Mouse (Mus musculus): ENCODE measurements at regions not wholly inside any gene's neighbourhood (a gene's known extent, or its start where the extent isn't known, plus 50 kb on each side); places are given as distances from the start of the nearest gene placed in this dataset.

DNA sequence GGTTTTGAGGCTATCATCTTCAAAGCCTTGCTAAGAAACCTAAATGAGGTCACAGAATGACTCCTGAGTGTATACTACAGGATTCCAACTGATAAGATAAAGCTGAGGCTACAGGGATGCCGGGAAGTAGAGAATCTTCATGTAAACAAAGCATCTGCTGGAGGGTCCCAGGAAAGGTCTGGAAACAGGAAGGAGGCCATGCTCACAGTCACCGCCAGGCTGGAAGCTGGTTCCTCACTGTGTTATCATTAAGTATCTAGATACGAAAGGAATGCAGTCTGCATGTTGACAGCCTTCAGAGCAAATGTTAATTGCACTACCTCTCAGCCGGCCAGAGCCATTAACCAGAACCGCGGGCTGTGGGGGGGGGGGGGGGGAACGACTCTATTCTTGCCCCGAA is 96.6 kb upstream of the Slit3 start:
- Histone ChIP-seq H3K4me2 (ENCODE audit: low read length) (peak overlapping the region; percentile 51), H3K36me3 (ENCODE audit: control insufficient read depth, insufficient read depth, low read length) (no peaks in the 10 kb centered on the region), H3K9me3 (ENCODE audit: control insufficient read depth, low read length) (no peaks in the 10 kb centered on the region), H3K27me3 (ENCODE audit: control insufficient read depth, insufficient read depth, low read length) (no peaks in the 10 kb centered on the region), H3K27ac (replicated peaks in 1 of 2; ENCODE audit: control insufficient read depth in 1 of 2, insufficient read depth in 1 of 2, low read depth in 2 of 2, low read length in 2 of 2) (no peak overlapping the region), H3K4me3 (ENCODE audit: control insufficient read depth in 1 of 2, insufficient read depth in 1 of 2, low read depth in 1 of 2, low read length in 2 of 2) (peak overlapping the region in 1 of 2 experiments; percentile 7; a peak in 1 of 4 replicates), H3K9ac (ENCODE audit: low read length) (no peak overlapping the region), H3K4me1 (ENCODE audit: control insufficient read depth in 2 of 2, insufficient read depth in 2 of 2, low read length in 2 of 2) (peaks cover 10 to 13% of the 10 kb centered on the region in 2 experiments)
- ATAC-seq (ENCODE audit: insufficient number of reproducible peaks, insufficient read depth, low FRiP score, low read depth) = no peak
- under 1% methylated on average over 8 of the region's 8 CpGs for WGBS

- WGBS = 57% methylated on average over 4 of the region's 4 CpGs
- Histone ChIP-seq H3K27me3 (ENCODE audit: control insufficient read depth, insufficient read depth, low read length) (no peaks in the 10 kb centered on the region), H3K27ac (replicated peaks in 1 of 2; ENCODE audit: control insufficient read depth in 1 of 2, insufficient read depth in 1 of 2, low read depth in 2 of 2, low read length in 2 of 2) (no peak overlapping the region), H3K4me3 (ENCODE audit: control insufficient read depth in 1 of 2, insufficient read depth in 1 of 2, low read depth in 1 of 2, low read length in 2 of 2) (no peak overlapping the region), H3K4me1 (ENCODE audit: control insufficient read depth in 2 of 2, insufficient read depth in 2 of 2, low read length in 2 of 2) (peaks cover 10 to 13% of the 10 kb centered on the region in 2 experiments), H3K9ac (ENCODE audit: low read length) (no peak overlapping the region), H3K9me3 (ENCODE audit: control insufficient read depth, low read length) (no peaks in the 10 kb centered on the region), H3K4me2 (ENCODE audit: low read length) (no peak overlapping the region), H3K36me3 (ENCODE audit: control insufficient read depth, insufficient read depth, low read length) (no peaks in the 10 kb centered on the region)
- no peak for ATAC-seq (ENCODE audit: insufficient number of reproducible peaks, insufficient read depth, low FRiP score, low read depth)
These were observed 97.2 kb upstream of the Slit3 start for GRCm38 (mm10) chr11:35023813-35024212.

- H3K9me3 ChIP-seq (ENCODE audit: control insufficient read depth, low read length) = no peaks in the 10 kb centered on the region
- no peak overlapping the region for H3K27ac ChIP-seq (replicated peaks in 1 of 2; ENCODE audit: control insufficient read depth in 1 of 2, insufficient read depth in 1 of 2, low read depth in 2 of 2, low read length in 2 of 2)
- H3K4me1 ChIP-seq (ENCODE audit: control insufficient read depth in 2 of 2, insufficient read depth in 2 of 2, low read length in 2 of 2) = peaks cover 10 to 13% of the 10 kb centered on the region in 2 experiments
- 81% methylated on average over 3 of the region's 3 CpGs for WGBS
- no peak overlapping the region for H3K9ac ChIP-seq (ENCODE audit: low read length)
- no peaks in the 10 kb centered on the region for H3K36me3 ChIP-seq (ENCODE audit: control insufficient read depth, insufficient read depth, low read length)
- ATAC-seq (ENCODE audit: insufficient number of reproducible peaks, insufficient read depth, low FRiP score, low read depth) = no peak
- H3K4me2 ChIP-seq (ENCODE audit: low read length) = no peak overlapping the region
- no peaks in the 10 kb centered on the region for H3K27me3 ChIP-seq (ENCODE audit: control insufficient read depth, insufficient read depth, low read length)
- H3K4me3 ChIP-seq (ENCODE audit: control insufficient read depth in 1 of 2, insufficient read depth in 1 of 2, low read depth in 1 of 2, low read length in 2 of 2) = no peak overlapping the region
These were observed 98.9 kb upstream of the Slit3 start for GRCm38 (mm10) chr11:35021990-35022625.

- Histone ChIP-seq H3K4me1 (ENCODE audit: control insufficient read depth in 2 of 2, insufficient read depth in 2 of 2, low read length in 2 of 2) (no peaks in the 10 kb centered on the region), H3K4me2 (ENCODE audit: low read length) (no peak overlapping the region), H3K27ac (replicated peaks in 1 of 2; ENCODE audit: control insufficient read depth in 1 of 2, insufficient read depth in 1 of 2, low read depth in 2 of 2, low read length in 2 of 2) (no peak overlapping the region), H3K4me3 (ENCODE audit: control insufficient read depth in 1 of 2, insufficient read depth in 1 of 2, low read depth in 1 of 2, low read length in 2 of 2) (no peak overlapping the region), H3K36me3 (ENCODE audit: control insufficient read depth, insufficient read depth, low read length) (no peaks in the 10 kb centered on the region), H3K27me3 (ENCODE audit: control insufficient read depth, insufficient read depth, low read length) (no peaks in the 10 kb centered on the region), H3K9ac (ENCODE audit: low read length) (no peak overlapping the region), H3K9me3 (ENCODE audit: control insufficient read depth, low read length) (no peaks in the 10 kb centered on the region)
- ATAC-seq (ENCODE audit: insufficient number of reproducible peaks, insufficient read depth, low FRiP score, low read depth) = no peak
- 49% methylated on average over 3 of the region's 3 CpGs for WGBS
These were observed 104.0 kb upstream of the Slit3 start for GRCm38 (mm10) chr11:35016998-35017397.

DNA sequence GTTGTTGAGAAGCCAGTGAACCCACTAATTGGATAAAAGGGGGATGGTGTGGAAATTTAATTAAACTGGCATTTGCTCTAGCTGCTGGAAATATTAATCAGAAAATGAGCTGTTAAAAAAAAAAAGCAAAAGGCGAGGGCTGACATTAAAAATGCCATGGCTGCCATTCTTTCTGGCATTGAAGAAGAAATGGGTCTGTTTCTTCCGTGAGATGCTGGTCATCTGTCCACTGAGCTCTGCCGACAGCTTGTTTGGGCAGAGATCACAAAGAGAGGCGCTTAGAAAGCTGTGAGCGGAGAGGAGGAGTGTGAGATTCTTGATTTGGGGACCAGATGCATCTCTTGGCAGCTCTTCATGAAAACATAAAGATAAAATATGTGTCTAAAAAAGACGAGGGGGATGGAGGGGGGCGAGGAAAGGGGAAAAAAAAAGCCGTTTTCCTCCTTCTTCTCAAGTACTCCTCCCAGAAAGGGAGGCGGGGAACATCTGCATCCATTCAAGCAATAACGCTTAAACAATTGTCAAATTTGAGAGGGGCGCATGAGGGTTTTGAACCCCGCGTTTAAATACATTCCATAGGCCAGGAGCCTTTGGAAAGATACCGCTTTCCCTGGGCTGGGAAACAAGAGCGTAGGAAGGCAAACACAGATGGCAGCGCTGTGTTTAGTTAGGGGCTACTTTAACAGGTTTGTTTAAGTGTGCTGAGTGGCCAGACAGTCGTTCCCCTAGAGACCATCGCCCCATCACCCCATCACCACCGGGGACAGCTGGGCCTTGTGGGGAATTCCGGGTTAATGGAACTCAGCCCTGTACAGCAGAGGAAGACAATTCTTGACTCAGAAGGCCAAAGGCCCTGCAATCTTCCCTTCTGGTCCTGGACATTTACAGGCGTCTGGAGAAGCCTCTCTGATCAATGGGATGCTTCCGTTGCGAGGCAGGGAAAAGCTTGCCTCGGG is 109.2 kb upstream of the Slit3 start:
- ATAC-seq (ENCODE audit: insufficient number of reproducible peaks, insufficient read depth, low FRiP score, low read depth) = no peak
- Histone ChIP-seq H3K4me3 (ENCODE audit: control insufficient read depth in 1 of 2, insufficient read depth in 1 of 2, low read depth in 1 of 2, low read length in 2 of 2) (no peak overlapping the region), H3K4me1 (ENCODE audit: control insufficient read depth in 2 of 2, insufficient read depth in 2 of 2, low read length in 2 of 2) (peaks cover 2 to 6% of the 10 kb centered on the region in 2 experiments), H3K36me3 (ENCODE audit: control insufficient read depth, insufficient read depth, low read length) (no peaks in the 10 kb centered on the region), H3K4me2 (ENCODE audit: low read length) (no peak overlapping the region), H3K9ac (ENCODE audit: low read length) (no peak overlapping the region), H3K27me3 (ENCODE audit: control insufficient read depth, insufficient read depth, low read length) (no peaks in the 10 kb centered on the region), H3K27ac (replicated peaks in 1 of 2; ENCODE audit: control insufficient read depth in 1 of 2, insufficient read depth in 1 of 2, low read depth in 2 of 2, low read length in 2 of 2) (no peak overlapping the region), H3K9me3 (ENCODE audit: control insufficient read depth, low read length) (no peaks in the 10 kb centered on the region)
- WGBS = 66% methylated on average over 24 of the region's 24 CpGs

DNA sequence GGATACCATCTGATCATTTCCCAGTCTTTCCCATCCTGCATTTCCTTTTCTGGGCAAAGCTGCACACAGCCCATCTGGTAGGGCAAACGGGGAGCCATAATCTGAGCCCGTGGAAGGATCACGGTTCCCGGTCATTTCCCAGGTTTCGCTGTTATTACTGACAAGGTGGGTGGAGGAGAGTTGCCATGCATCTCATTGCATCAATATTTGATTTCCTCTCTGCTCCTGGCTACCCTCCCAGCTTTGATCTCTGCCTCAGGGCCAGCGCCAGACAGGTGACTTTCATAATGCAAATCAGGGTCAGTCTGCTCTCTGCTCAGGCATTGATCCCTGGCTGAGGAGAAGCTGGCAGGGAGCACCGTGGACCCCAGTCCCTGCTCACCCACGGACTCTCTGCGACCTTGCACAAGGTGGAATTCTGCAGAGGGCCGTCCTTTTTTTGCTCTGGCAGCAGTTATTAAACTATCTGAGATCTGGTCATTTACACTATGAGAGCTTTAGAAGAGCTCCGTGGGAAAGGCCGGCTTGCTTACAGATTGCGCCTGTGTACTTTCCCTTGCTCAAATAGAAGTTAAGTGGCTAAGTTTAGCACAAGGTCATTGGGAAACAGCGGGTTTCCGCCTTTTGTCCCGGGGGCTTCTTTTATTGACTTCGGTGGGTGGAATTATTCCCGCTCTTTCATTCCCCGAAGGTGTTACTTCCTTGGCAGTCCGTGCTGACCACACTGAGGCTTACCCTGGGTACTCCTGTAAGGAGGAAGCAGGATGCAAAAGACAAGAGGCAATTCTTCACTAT is 114.1 kb upstream of the Slit3 start:
- H3K9ac ChIP-seq (ENCODE audit: low read length) = peak overlapping the region; percentile 64
- 0 out of 4 replicates have a peak overlapping the region, but pooled peaks of 1 of the 2 experiments have one; percentile 37 for H3K27ac ChIP-seq (replicated peaks in 1 of 2; ENCODE audit: control insufficient read depth in 1 of 2, insufficient read depth in 1 of 2, low read depth in 2 of 2, low read length in 2 of 2)
- WGBS = 28% methylated on average over 20 of the region's 20 CpGs
- peak overlapping the region; percentile 5 to 20; a peak in 3 of 4 replicates for H3K4me3 ChIP-seq (ENCODE audit: control insufficient read depth in 1 of 2, insufficient read depth in 1 of 2, low read depth in 1 of 2, low read length in 2 of 2)
- H3K4me2 ChIP-seq (ENCODE audit: low read length) = peak overlapping the region; percentile 65
- H3K27me3 ChIP-seq (ENCODE audit: control insufficient read depth, insufficient read depth, low read length) = no peaks in the 10 kb centered on the region
- H3K4me1 ChIP-seq (ENCODE audit: control insufficient read depth in 2 of 2, insufficient read depth in 2 of 2, low read length in 2 of 2) = peaks cover 10 to 17% of the 10 kb centered on the region in 2 experiments
- H3K36me3 ChIP-seq (ENCODE audit: control insufficient read depth, insufficient read depth, low read length) = no peaks in the 10 kb centered on the region
- no peaks in the 10 kb centered on the region for H3K9me3 ChIP-seq (ENCODE audit: control insufficient read depth, low read length)
- no peak for ATAC-seq (ENCODE audit: insufficient number of reproducible peaks, insufficient read depth, low FRiP score, low read depth)

DNA sequence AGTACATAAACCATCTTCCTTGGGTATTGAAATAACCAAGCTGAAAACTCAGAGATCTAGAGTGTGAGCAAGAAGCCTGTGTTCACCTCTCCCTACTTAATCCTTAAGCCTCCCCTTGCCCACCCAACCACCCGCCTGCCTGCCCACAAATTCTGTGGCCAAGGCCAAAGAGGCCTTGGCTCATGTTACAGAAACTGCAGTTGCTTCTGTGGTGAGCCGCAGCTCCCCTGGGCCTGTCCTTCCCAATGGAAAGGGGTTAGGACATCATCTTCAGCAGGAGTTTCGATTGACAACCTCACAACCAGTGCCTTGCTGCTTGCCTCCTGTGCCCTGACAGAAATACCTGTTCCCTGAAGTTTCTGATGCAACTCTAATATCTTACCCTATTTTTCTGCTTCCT is 115.9 kb upstream of the Slit3 start:
- Histone ChIP-seq H3K36me3 (ENCODE audit: control insufficient read depth, insufficient read depth, low read length) (no peaks in the 10 kb centered on the region), H3K4me2 (ENCODE audit: low read length) (no peak overlapping the region), H3K4me1 (ENCODE audit: control insufficient read depth in 2 of 2, insufficient read depth in 2 of 2, low read length in 2 of 2) (peaks cover 10 to 17% of the 10 kb centered on the region in 2 experiments), H3K4me3 (ENCODE audit: control insufficient read depth in 1 of 2, insufficient read depth in 1 of 2, low read depth in 1 of 2, low read length in 2 of 2) (no peak overlapping the region), H3K27ac (replicated peaks in 1 of 2; ENCODE audit: control insufficient read depth in 1 of 2, insufficient read depth in 1 of 2, low read depth in 2 of 2, low read length in 2 of 2) (no peak overlapping the region), H3K27me3 (ENCODE audit: control insufficient read depth, insufficient read depth, low read length) (no peaks in the 10 kb centered on the region), H3K9me3 (ENCODE audit: control insufficient read depth, low read length) (no peaks in the 10 kb centered on the region), H3K9ac (ENCODE audit: low read length) (no peak overlapping the region)
- ATAC-seq (ENCODE audit: insufficient number of reproducible peaks, insufficient read depth, low FRiP score, low read depth) = no peak
- 75% methylated on average over 3 of the region's 3 CpGs for WGBS

Data from heart, embryonic 14.5 days (tissue).